Mouse (Mus musculus): ENCODE results near the gene Bbs9. TPM values are rescaled to one million over a fixed set of nuclear protein-coding genes. Genes with fewer than 3 reads are reported as not detected.

Gene Bbs9
- polyA plus RNA-seq, 1 experiment from 2014 or later, result 15.0 TPM

DNA sequence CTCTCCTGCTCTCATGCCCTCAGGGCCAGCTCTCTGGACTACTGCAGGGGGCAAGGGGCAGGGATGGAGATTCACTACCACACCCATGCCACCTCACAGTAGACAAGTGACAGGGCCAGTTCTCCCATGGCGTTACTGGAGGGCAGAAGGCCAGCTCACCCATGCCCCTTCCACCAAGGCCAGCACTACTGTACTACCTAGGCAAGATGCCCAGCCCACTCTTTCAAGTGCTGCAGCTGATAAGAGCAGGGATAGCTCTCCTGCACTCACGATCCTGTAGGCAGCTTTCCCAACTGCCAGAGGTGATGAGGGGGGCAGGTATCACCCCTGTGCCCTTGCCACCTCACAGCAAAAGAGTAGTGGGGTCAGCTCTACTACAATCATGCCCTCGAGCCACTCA is 429.9 kb downstream of the Bbs9 start:
- 74% methylated on average over 3 of the region's 3 CpGs for WGBS
- no peak for ATAC-seq (replicated peaks; ENCODE audit: insufficient number of reproducible peaks, low FRiP score, low TSS enrichment, low read depth)
- no peak for DNase-seq (ENCODE audit: low spot score)

DNA sequence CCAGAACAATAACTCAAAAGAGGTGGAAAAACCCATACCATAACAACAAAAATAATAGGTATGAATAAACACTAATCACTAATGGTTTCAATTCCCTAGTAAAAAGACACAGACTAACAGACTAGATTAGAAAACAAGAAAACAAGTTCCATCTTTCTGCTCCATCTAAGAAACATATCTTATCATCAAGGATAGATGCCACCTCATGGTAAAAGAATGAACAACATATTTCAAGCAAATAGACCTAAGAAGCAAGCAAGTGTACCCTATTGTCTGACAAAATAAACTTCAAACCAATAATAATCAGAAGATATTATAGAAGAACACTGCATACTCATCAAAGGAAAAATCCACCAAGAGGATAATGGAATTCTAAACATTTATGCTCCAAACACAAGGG is 441.3 kb downstream of the Bbs9 start:
- H3K4me3 ChIP-seq (ENCODE audit: low read depth, low read length), result no peak overlapping the region
- no peak overlapping the region for H3K4me2 ChIP-seq (ENCODE audit: low read depth, low read length)
- H3K27me3 ChIP-seq (ENCODE audit: control insufficient read depth, insufficient read depth, low read length), result no peaks in the 10 kb centered on the region
- no peaks in the 10 kb centered on the region for H3K9me3 ChIP-seq (replicated peaks; ENCODE audit: control insufficient read depth, low read length)
- DNase-seq (ENCODE audit: low spot score), result no peak
- no peak overlapping the region for H3K9ac ChIP-seq (replicated peaks; ENCODE audit: low read length)
- ATAC-seq (replicated peaks; ENCODE audit: insufficient number of reproducible peaks, low FRiP score, low TSS enrichment, low read depth), result no peak
- no peak overlapping the region for H3K27ac ChIP-seq (replicated peaks; ENCODE audit: low read depth, low read length)
- no peaks in the 10 kb centered on the region for H3K36me3 ChIP-seq (replicated peaks; ENCODE audit: control insufficient read depth, insufficient read depth, low read depth, low read length)
- no peaks in the 10 kb centered on the region for H3K4me1 ChIP-seq (ENCODE audit: control insufficient read depth, insufficient read depth, low read length)

More for the DNA sequence above, 429.9 kb downstream of the Bbs9 start:
- H3K9me3 ChIP-seq (replicated peaks; ENCODE audit: control insufficient read depth, low read length), result no peaks in the 10 kb centered on the region
- no peak overlapping the region for H3K27ac ChIP-seq (replicated peaks; ENCODE audit: low read depth, low read length)
- no peaks in the 10 kb centered on the region for H3K27me3 ChIP-seq (ENCODE audit: control insufficient read depth, insufficient read depth, low read length)
- H3K4me3 ChIP-seq (ENCODE audit: low read depth, low read length), result no peak overlapping the region
- H3K36me3 ChIP-seq (replicated peaks; ENCODE audit: control insufficient read depth, insufficient read depth, low read depth, low read length), result no peaks in the 10 kb centered on the region
- no peaks in the 10 kb centered on the region for H3K4me1 ChIP-seq (ENCODE audit: control insufficient read depth, insufficient read depth, low read length)
- H3K9ac ChIP-seq (replicated peaks; ENCODE audit: low read length), result no peak overlapping the region
- H3K4me2 ChIP-seq (ENCODE audit: low read depth, low read length), result no peak overlapping the region

GRCm38 (mm10) chr9:22935645-22936044 is 460.1 kb downstream of the Bbs9 start:
- Histone ChIP-seq H3K36me3 (replicated peaks; ENCODE audit: control insufficient read depth, insufficient read depth, low read depth, low read length) (no peaks in the 10 kb centered on the region), H3K9me3 (replicated peaks; ENCODE audit: control insufficient read depth, low read length) (no peaks in the 10 kb centered on the region), H3K9ac (replicated peaks; ENCODE audit: low read length) (no peak overlapping the region), H3K27me3 (ENCODE audit: control insufficient read depth, insufficient read depth, low read length) (no peaks in the 10 kb centered on the region), H3K4me1 (ENCODE audit: control insufficient read depth, insufficient read depth, low read length) (no peaks in the 10 kb centered on the region), H3K4me3 (ENCODE audit: low read depth, low read length) (no peak overlapping the region), H3K4me2 (ENCODE audit: low read depth, low read length) (no peak overlapping the region), H3K27ac (replicated peaks; ENCODE audit: low read depth, low read length) (no peak overlapping the region)
- ATAC-seq (replicated peaks; ENCODE audit: insufficient number of reproducible peaks, low FRiP score, low TSS enrichment, low read depth) (no peak), DNase-seq (ENCODE audit: low spot score) (no peak)

Other genes starting within 250 kb of the Bbs9 start
- gene Zfp599, start 215.8 kb upstream of the Bbs9 start, polyA plus RNA-seq (2014; fragmentation: Nextera tagmentation; extraction: Ambion mirVana), result 8.6 and 9.6 TPM in 2 replicates
- 30.7 and 31.1 TPM in 2 replicates for gene Zfp810, start 168.1 kb upstream of the Bbs9 start, polyA plus RNA-seq (2014; fragmentation: Nextera tagmentation; extraction: Ambion mirVana)
- 53.9 and 63.4 TPM in 2 replicates for gene Anln, start 86.5 kb upstream of the Bbs9 start, polyA plus RNA-seq (2014; fragmentation: Nextera tagmentation; extraction: Ambion mirVana)
- gene 9530077C05Rik, start 64.2 kb upstream of the Bbs9 start, polyA plus RNA-seq (2014; fragmentation: Nextera tagmentation; extraction: Ambion mirVana), result 6.8 and 8.8 TPM in 2 replicates
- not detected in 2 replicates for gene Gm17545, start 21.4 kb upstream of the Bbs9 start, polyA plus RNA-seq (2014; fragmentation: Nextera tagmentation; extraction: Ambion mirVana)
- 50.7 and 56.1 TPM in 2 replicates for gene Rp9, start 6.0 kb upstream of the Bbs9 start, polyA plus RNA-seq (2014; fragmentation: Nextera tagmentation; extraction: Ambion mirVana)